Mouse (Mus musculus) limb, embryonic 14.5 days (tissue): ENCODE measurements around the gene Epha4. TPM values are rescaled to one million over a fixed set of nuclear protein-coding genes. Genes with fewer than 3 reads are reported as not detected.

Experiments used
- ATAC-seq: fragments of 200-750 bp; cut with Nextera tagmentation; 2 replicates; pipeline ENCODE4 v1.8.0; 2017; ENCODE audit warnings: low read depth, moderate number of reproducible peaks, moderate TSS enrichment; ENCODE audit not compliant: low FRiP score
- DNase-seq: peaks from one replicate; pipeline ENCODE4 v3.0.0-alpha.2; 2015; ENCODE audit warnings: low spot score
- H3K27ac ChIP-seq: fragments of 300-500 bp; sonication (generic); replicated peaks from 2 replicates; pipeline ENCODE4 v1.5.1; 2014; ENCODE audit warnings: low read depth, mild to moderate bottlenecking, low read length, moderate library complexity, mixed read lengths
- H3K27me3 ChIP-seq: fragments of 300-500 bp; sonication (generic); 2 replicates; pipeline ENCODE4 v1.6.1; 2014; ENCODE audit warnings: low read length, mixed read lengths; ENCODE audit not compliant: control insufficient read depth, insufficient read depth
- H3K36me3 ChIP-seq: fragments of 300-500 bp; sonication (generic); 2 replicates; pipeline ENCODE4 v1.6.1; 2014; ENCODE audit warnings: mild to moderate bottlenecking, low read length, moderate library complexity, mixed read lengths; ENCODE audit not compliant: control insufficient read depth, insufficient read depth
- H3K4me1 ChIP-seq: fragments of 300-500 bp; sonication (generic); 2 replicates; pipeline ENCODE4 v1.6.1; 2014; ENCODE audit warnings: antibody characterized with exemption, low read length, mixed read lengths; ENCODE audit not compliant: control insufficient read depth, insufficient read depth
- H3K4me2 ChIP-seq: fragments of 300-500 bp; sonication (generic); replicated peaks from 2 replicates; pipeline ENCODE4 v1.6.1; 2014; ENCODE audit warnings: low read depth, mild to moderate bottlenecking, low read length, moderate library complexity; ENCODE audit not compliant: severe bottlenecking
- H3K4me3 ChIP-seq: fragments of 300-500 bp; sonication (generic); replicated peaks from 2 replicates; pipeline ENCODE4 v1.5.1; 2014; ENCODE audit warnings: low read length
- H3K9ac ChIP-seq: fragments of 300-500 bp; sonication (generic); 2 replicates; pipeline ENCODE4 v1.6.1; 2014; ENCODE audit warnings: mild to moderate bottlenecking, low read depth, low read length, moderate library complexity; ENCODE audit not compliant: severe bottlenecking
- H3K9me3 ChIP-seq: fragments of 300-500 bp; sonication (generic); 2 replicates; pipeline ENCODE4 v1.6.1; 2016; ENCODE audit warnings: low read length; ENCODE audit not compliant: control insufficient read depth
- POLR2A ChIP-seq: fragments of 200-500 bp; IDR thresholded peaks from 2 replicates; pipeline ENCODE4 v1.8.0; 2012; ENCODE audit warnings: inconsistent platforms, mild to moderate bottlenecking, moderate library complexity, borderline replicate concordance; ENCODE audit not compliant: insufficient read depth, insufficient read length; ENCODE audit errors: extremely low read depth
- WGBS: fragments of 180-500 bp; shearing (Covaris S2); extraction: QIAGEN DNeasy Blood & Tissue Kit; methylation state at CpG from one replicate; pipeline ENCODE4 v1.1.7; 2014; 5-methylcytosine and 5-hydroxymethylcytosine counted together
- polyA plus RNA-seq, 2 experiments: library from polyadenylated mRNA; depleted of rRNA in 1 of 2; stranded (reverse) in 1 of 2; unstranded in 1 of 2; fragments of >200 nt; fragmentation: Nextera tagmentation in 1 of 2; extraction: Ambion mirVana in 1 of 2; gene quantifications; 2 replicates each; pipeline versions ENCODE4 v1.2.1 to v1.2.3; 2012 to 2014

Gene Epha4
- polyA plus RNA-seq, 2 experiments: 34.5 to 53.5 TPM

- TF ChIP-seq POLR2A: no peak
- ATAC-seq (no peak), DNase-seq (no peak)
- no peak overlapping the region for H3K9ac ChIP-seq
- no peak overlapping the region for H3K27ac ChIP-seq
- H3K36me3 ChIP-seq: peaks cover 29% of the 10 kb centered on the region
- H3K4me2 ChIP-seq: no peak overlapping the region
- 84% methylated on average over 3 of the region's 3 CpGs for WGBS
- H3K27me3 ChIP-seq: no peaks in the 10 kb centered on the region
- H3K9me3 ChIP-seq: no peaks in the 10 kb centered on the region
- H3K4me3 ChIP-seq: no peak overlapping the region
- H3K4me1 ChIP-seq: no peaks in the 10 kb centered on the region
Measured at GRCm38 (mm10) chr1:77439383-77440074, 75.4 kb downstream of the Epha4 start.

DNA sequence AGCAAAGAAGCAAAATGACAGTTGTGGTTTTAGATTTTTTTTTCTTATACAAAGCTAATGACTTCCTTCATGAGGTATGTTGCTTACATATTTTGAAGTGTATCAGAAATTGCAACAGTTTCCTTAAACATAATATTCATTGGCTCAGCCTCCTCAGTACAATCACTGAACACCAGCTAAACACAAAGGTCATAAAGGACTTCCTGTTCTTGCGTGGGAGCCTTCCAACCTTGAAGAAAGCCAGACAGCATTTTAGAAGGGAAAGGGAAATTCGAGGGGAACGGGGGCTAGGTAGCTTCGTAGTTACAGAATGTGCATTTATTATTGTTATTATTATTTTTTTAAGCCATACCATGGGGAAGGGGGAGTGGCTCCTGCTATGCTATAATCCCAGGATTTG, 76.2 kb downstream of the Epha4 start:
- WGBS: 54% methylated on average over 4 of the region's 4 CpGs
- Histone ChIP-seq H3K4me3 (no peak overlapping the region), H3K27me3 (no peaks in the 10 kb centered on the region), H3K27ac (no peak overlapping the region), H3K9me3 (no peaks in the 10 kb centered on the region), H3K4me1 (no peaks in the 10 kb centered on the region), H3K36me3 (peaks cover 21% of the 10 kb centered on the region), H3K4me2 (no peak overlapping the region), H3K9ac (no peak overlapping the region)
- TF ChIP-seq POLR2A: no peak
- DNase-seq: no peak
- ATAC-seq: no peak

DNA sequence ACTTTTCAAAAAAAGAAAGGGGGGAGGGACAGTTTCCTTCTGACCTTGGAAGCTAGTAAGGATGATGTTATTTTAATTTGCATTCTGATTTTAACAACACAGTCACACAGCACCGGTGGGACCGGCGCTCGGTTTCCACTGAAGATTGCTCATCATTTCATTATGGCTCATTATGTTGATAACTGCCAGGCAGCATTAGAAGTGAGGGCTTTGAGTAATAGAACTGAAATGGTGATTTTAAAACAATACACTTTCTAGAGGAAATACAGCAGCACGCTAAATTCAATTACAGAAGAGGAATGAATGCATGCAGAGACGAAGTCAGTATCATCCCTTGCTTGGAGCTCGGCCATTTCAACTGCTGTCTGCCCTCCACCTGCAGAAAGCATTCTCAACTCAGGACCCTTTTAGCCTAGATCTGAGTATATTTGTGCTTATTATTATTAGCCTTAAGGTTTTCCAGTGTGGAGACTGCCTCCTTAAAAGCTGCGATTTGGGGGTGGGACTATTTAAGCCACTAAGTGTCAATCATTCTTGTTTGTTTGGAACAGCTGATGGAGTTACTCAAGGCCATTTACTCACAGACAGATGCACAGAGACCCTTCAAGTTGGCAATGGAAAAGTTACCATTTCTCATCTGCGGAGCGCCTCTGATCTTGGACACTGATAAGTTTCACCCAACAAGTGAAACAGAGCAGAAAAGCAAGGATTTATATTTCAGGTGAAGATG, 76.8 kb downstream of the Epha4 start:
- Histone ChIP-seq H3K9me3 (no peaks in the 10 kb centered on the region), H3K36me3 (peaks cover 15% of the 10 kb centered on the region), H3K4me2 (no peak overlapping the region), H3K4me3 (no peak overlapping the region), H3K9ac (no peak overlapping the region), H3K4me1 (no peaks in the 10 kb centered on the region), H3K27ac (no peak overlapping the region), H3K27me3 (no peaks in the 10 kb centered on the region)
- WGBS: 87% methylated on average over 10 of the region's 10 CpGs
- no peak for DNase-seq
- TF ChIP-seq POLR2A: no peak
- ATAC-seq: no peak

- H3K4me3 ChIP-seq: no peak overlapping the region
- H3K27me3 ChIP-seq: no peaks in the 10 kb centered on the region
- DNase-seq (no peak), ATAC-seq (no peak)
- no peak overlapping the region for H3K27ac ChIP-seq
- no peak for TF ChIP-seq POLR2A
- peaks cover 2% of the 10 kb centered on the region; the same call in 1 of the 2 replicates for H3K4me1 ChIP-seq
- H3K9me3 ChIP-seq: no peaks in the 10 kb centered on the region
- no peak overlapping the region for H3K9ac ChIP-seq
- H3K4me2 ChIP-seq: no peak overlapping the region
- WGBS: 16% methylated on average over 4 of the region's 4 CpGs
- H3K36me3 ChIP-seq: 0 out of 2 replicates have a peak, but pooled peaks cover 10% of the 10 kb centered on the region
Measured at GRCm38 (mm10) chr1:77435045-77435444, 79.8 kb downstream of the Epha4 start.

- no peak overlapping the region for H3K27ac ChIP-seq
- TF ChIP-seq POLR2A: no peak
- no peak overlapping the region for H3K4me3 ChIP-seq
- H3K4me2 ChIP-seq: no peak overlapping the region
- ATAC-seq (no peak), DNase-seq (no peak)
- H3K9me3 ChIP-seq: no peaks in the 10 kb centered on the region
- WGBS: 90% methylated on average over 3 of the region's 3 CpGs
- H3K27me3 ChIP-seq: no peaks in the 10 kb centered on the region
- peaks cover 11% of the 10 kb centered on the region; the same call in 1 of the 2 replicates for H3K36me3 ChIP-seq
- H3K4me1 ChIP-seq: peaks cover 2% of the 10 kb centered on the region; the same call in 1 of the 2 replicates
- no peak overlapping the region for H3K9ac ChIP-seq
Measured at GRCm38 (mm10) chr1:77433148-77433547, 81.7 kb downstream of the Epha4 start.
